Mouse (Mus musculus) neural tube, embryonic 11.5 days (tissue): ENCODE data around the gene Degs2. TPM values are rescaled to one million over a fixed set of nuclear protein-coding genes. Genes with fewer than 3 reads are reported as not detected.
"Not testable (repeated sequence)": the region's sequence is repeated elsewhere in the genome, so short reads cannot be mapped to it uniquely, and the experiment has no call there.

Experiments
- ATAC-seq: fragments of 200-750 bp; cut with Nextera tagmentation; 2 replicates; pipeline ENCODE4 v1.8.0; 2017; ENCODE audit warnings: moderate number of reproducible peaks, mild to moderate bottlenecking, moderate TSS enrichment, moderate library complexity; ENCODE audit not compliant: insufficient read depth, low FRiP score, low TSS enrichment
- DNase-seq: peaks from one replicate; pipeline ENCODE4 v3.0.0-alpha.2; 2015; ENCODE audit warnings: low spot score
- H3K27ac ChIP-seq: fragments of 300-500 bp; sonication (generic); 2 replicates; pipeline ENCODE4 v1.5.1; 2014; ENCODE audit warnings: low read depth, mild to moderate bottlenecking, low read length
- H3K27me3 ChIP-seq: fragments of 300-500 bp; sonication (generic); 2 replicates; pipeline ENCODE4 v1.6.1; 2014; ENCODE audit warnings: mild to moderate bottlenecking, low read length, mixed read lengths; ENCODE audit not compliant: control insufficient read depth, insufficient read depth
- H3K36me3 ChIP-seq: fragments of 300-500 bp; sonication (generic); 2 replicates; pipeline ENCODE4 v1.6.1; 2014; ENCODE audit warnings: mild to moderate bottlenecking, low read length, moderate library complexity, mixed read lengths; ENCODE audit not compliant: control insufficient read depth, insufficient read depth
- H3K4me1 ChIP-seq: fragments of 300-500 bp; sonication (generic); 2 replicates; pipeline ENCODE4 v1.6.1; 2014; ENCODE audit warnings: low read length, mixed read lengths; ENCODE audit not compliant: control insufficient read depth, insufficient read depth
- H3K4me2 ChIP-seq: fragments of 300-500 bp; sonication (generic); 2 replicates; pipeline ENCODE4 v1.6.1; 2014; ENCODE audit warnings: low read depth, mild to moderate bottlenecking, moderate library complexity
- H3K4me3 ChIP-seq: fragments of 300-500 bp; sonication (generic); 2 replicates; pipeline ENCODE4 v1.5.1; 2014; ENCODE audit warnings: low read depth, low read length
- H3K9ac ChIP-seq: fragments of 300-500 bp; sonication (generic); 2 replicates; pipeline ENCODE4 v1.6.1; 2014; ENCODE audit warnings: mild to moderate bottlenecking, low read length
- H3K9me3 ChIP-seq: fragments of 300-500 bp; sonication (generic); 2 replicates; pipeline ENCODE4 v1.6.1; 2016; ENCODE audit warnings: low read length; ENCODE audit not compliant: control insufficient read depth
- WGBS: fragments of 180-500 bp; shearing (Covaris S2); extraction: QIAGEN DNeasy Blood & Tissue Kit; methylation state at CpG from one replicate; pipeline ENCODE4 v1.1.7; 2014; 5-methylcytosine and 5-hydroxymethylcytosine counted together
- polyA plus RNA-seq: library from polyadenylated mRNA; unstranded; fragments of >200 nt; fragmentation: Nextera tagmentation; extraction: Ambion mirVana; gene quantifications from 2 replicates; pipeline ENCODE4 v1.2.1, GENCODE M21; 2014

The Degs2 gene
- polyA plus RNA-seq, 1 experiment from 2014 or later = 1.8 TPM

DNA sequence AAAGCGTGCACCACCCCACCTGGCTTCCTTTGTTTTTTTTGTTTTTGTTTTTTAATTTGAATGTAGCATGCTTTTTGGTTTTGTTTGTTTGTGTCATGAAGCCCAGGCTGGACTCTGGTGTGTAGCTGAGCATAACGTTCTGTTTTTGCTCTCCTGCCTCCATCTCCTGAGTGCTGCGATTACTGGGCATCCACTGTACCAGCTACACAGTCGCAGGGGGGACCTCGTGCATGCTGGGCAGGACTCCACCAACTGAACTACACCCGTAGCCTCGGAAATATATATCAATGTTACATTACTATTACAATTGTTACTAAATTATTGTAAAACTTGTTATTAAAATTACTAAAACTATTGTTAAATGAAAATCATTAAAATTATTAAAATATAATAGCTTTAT is 35.7 kb upstream of the Degs2 start:
- Histone ChIP-seq H3K27ac (no peak overlapping the region), H3K4me3 (no peak overlapping the region), H3K9me3 (no peaks in the 10 kb centered on the region), H3K27me3 (no peaks in the 10 kb centered on the region), H3K36me3 (no peaks in the 10 kb centered on the region), H3K4me1 (no peaks in the 10 kb centered on the region), H3K4me2 (no peak overlapping the region), H3K9ac (no peak overlapping the region)
- no peak for ATAC-seq
- WGBS = 88% methylated on average over 7 of the region's 7 CpGs
- DNase-seq = no peak

DNA sequence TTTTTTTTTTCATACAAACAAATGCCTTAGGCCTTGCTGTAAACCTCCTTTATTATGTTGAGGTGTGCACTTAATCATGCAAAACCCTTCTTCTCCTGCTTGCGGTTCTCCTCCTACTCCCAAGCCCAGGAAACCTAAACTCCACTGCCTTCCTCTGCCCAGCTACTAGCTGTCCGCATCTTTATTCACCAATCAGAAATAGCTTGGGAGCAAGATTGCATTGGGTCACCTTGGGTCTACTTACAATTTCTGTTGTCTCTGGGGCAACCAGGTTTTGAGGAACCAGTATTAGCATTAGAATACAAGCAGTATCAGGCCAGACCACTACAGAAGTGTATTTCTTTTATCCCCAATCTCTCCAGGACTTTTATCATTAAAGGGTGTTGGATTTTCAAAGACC is 32.3 kb upstream of the Degs2 start:
- DNase-seq = no peak
- H3K4me1 ChIP-seq = no peaks in the 10 kb centered on the region
- no peaks in the 10 kb centered on the region for H3K9me3 ChIP-seq
- no peak overlapping the region for H3K27ac ChIP-seq
- H3K4me2 ChIP-seq = no peak overlapping the region
- no peaks in the 10 kb centered on the region for H3K27me3 ChIP-seq
- ATAC-seq = no peak
- no peak overlapping the region for H3K9ac ChIP-seq
- no peaks in the 10 kb centered on the region for H3K36me3 ChIP-seq
- WGBS = 87% methylated on average over 2 of the region's 2 CpGs
- no peak overlapping the region for H3K4me3 ChIP-seq

DNA sequence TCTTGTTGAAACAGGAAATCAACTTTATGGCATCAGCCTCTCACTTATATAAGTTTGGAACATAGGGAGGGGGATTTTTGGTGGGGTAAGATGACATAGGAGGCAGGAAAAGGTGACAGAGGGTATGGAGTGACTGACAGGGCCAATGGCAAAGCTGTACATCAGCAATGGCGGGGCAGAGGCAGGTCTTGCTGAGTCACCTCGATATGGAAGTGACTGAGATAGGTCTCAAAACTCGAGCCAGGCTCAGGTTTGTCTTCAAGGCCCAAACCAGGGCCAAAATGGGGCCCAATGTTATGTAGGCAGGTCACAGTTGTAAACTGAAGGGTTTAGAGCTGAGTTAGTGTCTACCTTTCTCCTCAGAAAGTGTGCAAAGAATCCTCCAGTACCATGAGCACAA is 21.7 kb upstream of the Degs2 start:
- no peaks in the 10 kb centered on the region for H3K27me3 ChIP-seq
- WGBS = 78% methylated on average over 3 of the region's 3 CpGs
- H3K9ac ChIP-seq = no peak overlapping the region
- H3K27ac ChIP-seq = no peak overlapping the region
- no peak overlapping the region for H3K4me2 ChIP-seq
- H3K36me3 ChIP-seq = no peaks in the 10 kb centered on the region
- H3K4me3 ChIP-seq = no peak overlapping the region
- DNase-seq (no peak), ATAC-seq (no peak)
- no peaks in the 10 kb centered on the region for H3K9me3 ChIP-seq
- H3K4me1 ChIP-seq = no peaks in the 10 kb centered on the region

DNA sequence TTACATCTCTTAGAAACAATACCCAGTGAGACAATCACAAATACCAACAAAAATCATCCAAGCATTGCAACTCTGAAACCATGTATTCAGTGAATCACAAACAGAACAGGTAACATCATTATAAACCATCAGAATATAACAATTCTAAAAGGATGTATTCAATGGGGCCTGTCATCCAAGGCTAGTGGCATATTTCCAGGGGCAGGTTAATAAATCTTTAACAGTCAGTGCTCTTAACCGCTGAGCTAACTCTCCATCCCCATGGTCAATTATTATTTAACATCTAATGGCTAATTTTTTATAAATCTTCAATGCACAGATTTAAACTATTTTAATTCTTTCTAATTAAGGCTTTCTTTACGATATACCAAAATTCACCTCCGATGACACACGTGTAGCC is 20.3 kb upstream of the Degs2 start:
- H3K9me3 ChIP-seq = no peaks in the 10 kb centered on the region
- no peak overlapping the region for H3K4me3 ChIP-seq
- H3K27me3 ChIP-seq = no peaks in the 10 kb centered on the region
- no peak for ATAC-seq
- no peaks in the 10 kb centered on the region for H3K36me3 ChIP-seq
- no peak overlapping the region for H3K9ac ChIP-seq
- H3K4me1 ChIP-seq = no peaks in the 10 kb centered on the region
- no peak overlapping the region for H3K27ac ChIP-seq
- no peak overlapping the region for H3K4me2 ChIP-seq
- no peak for DNase-seq
- 96% methylated on average over 4 of the region's 4 CpGs for WGBS

DNA sequence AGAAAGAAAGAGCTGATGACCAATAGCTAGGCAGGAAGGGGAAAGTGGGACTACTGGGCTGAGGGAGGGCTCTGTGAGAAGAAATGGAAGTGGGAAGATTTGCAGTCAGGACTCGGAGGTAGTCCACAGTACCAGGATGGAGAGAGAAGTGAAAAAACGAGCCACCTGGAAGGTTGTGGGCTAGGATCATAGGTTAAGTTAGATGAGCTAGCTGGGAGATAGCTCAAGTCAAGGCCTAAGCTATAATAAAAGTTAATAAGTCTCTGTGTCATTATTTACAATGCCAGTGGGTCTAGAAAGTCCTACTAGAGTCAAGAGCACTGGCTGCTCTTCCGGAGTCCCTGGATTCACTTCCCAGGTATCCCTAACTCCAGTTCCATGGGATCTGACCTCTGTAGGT is 16.4 kb upstream of the Degs2 start:
- no peak for DNase-seq
- Histone ChIP-seq H3K9ac (no peak overlapping the region), H3K4me2 (no peak overlapping the region), H3K9me3 (no peaks in the 10 kb centered on the region), H3K4me1 (no peaks in the 10 kb centered on the region), H3K27ac (no peak overlapping the region), H3K4me3 (no peak overlapping the region), H3K27me3 (no peaks in the 10 kb centered on the region), H3K36me3 (no peaks in the 10 kb centered on the region)
- no peak for ATAC-seq
- WGBS = 85% methylated on average over 3 of the region's 3 CpGs

DNA sequence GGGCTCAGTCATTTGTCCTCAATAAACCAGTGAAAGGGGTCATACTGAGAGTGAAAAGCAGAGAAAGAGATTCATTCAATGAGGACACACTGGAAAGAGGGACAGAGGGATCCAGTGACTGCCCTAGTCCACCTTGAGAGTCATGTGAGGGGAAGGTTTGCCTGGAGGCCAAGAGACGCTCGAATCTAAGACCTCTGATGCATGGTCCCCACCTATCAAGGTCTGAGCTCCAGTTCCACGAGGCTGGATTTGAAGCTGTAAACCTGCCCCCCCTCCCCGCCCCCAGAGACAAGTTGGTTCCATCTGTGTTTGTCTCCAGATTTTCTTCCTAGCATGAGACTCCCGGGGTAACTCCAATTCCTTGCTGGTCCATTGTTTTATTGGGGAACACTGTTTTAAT is 13.7 kb upstream of the Degs2 start:
- H3K27me3 ChIP-seq = no peaks in the 10 kb centered on the region
- no peaks in the 10 kb centered on the region for H3K36me3 ChIP-seq
- DNase-seq (no peak), ATAC-seq (no peak)
- H3K9ac ChIP-seq = no peak overlapping the region
- WGBS = 82% methylated on average over 5 of the region's 5 CpGs
- no peaks in the 10 kb centered on the region for H3K4me1 ChIP-seq
- H3K9me3 ChIP-seq = no peaks in the 10 kb centered on the region
- no peak overlapping the region for H3K4me3 ChIP-seq
- no peak overlapping the region for H3K4me2 ChIP-seq
- H3K27ac ChIP-seq = no peak overlapping the region

DNA sequence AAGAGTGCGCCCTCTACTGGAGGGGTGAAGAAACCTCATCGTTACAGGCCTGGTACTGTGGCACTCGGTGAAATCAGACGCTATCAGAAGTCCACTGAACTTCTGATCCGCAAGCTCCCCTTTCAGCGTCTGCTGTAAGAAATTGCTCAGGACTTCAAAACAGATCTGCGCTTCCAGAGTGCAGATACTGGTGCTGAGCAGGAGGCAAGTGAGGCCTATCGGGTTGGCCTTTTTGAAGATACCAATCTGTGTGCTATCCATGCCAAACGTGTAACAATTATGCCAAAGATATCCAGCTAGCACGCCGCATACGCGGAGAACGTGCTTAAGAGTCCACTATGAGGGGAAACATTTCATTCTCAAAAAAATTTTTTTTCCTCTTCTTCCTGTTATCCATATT is 11.9 kb upstream of the Degs2 start:
- H3K36me3 ChIP-seq, H3K9me3 ChIP-seq, ATAC-seq, H3K4me1 ChIP-seq, H3K27me3 ChIP-seq, H3K9ac ChIP-seq, H3K4me3 ChIP-seq, H3K4me2 ChIP-seq, H3K27ac ChIP-seq, DNase-seq: not testable (repeated sequence)
- WGBS = 95% methylated on average over 14 of the region's 14 CpGs

DNA sequence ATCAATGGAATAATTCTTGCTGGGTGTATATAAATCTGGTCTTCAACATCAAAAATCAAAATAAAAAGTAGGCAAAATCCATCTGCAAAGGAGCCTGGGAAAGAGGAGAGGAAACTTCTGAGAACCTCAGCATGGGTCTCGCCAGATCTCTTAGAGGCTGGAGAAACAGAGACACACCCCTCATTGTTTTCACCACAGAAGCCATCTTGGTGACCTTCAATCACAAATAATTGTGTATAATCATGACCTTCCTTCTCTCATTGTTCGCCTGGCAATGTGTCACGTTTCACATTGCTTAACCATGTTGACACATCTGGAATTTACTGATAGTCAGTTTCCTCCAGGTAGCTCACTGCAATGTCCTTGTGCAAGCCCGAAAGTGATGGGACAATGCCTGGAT is 10.4 kb upstream of the Degs2 start:
- WGBS = 88% methylated on average over 4 of the region's 4 CpGs
- Histone ChIP-seq H3K27ac (no peak overlapping the region), H3K4me2 (no peak overlapping the region), H3K4me3 (no peak overlapping the region), H3K9me3 (no peaks in the 10 kb centered on the region), H3K36me3 (no peaks in the 10 kb centered on the region), H3K9ac (no peak overlapping the region), H3K4me1 (no peaks in the 10 kb centered on the region), H3K27me3 (no peaks in the 10 kb centered on the region)
- no peak for DNase-seq
- ATAC-seq = no peak

DNA sequence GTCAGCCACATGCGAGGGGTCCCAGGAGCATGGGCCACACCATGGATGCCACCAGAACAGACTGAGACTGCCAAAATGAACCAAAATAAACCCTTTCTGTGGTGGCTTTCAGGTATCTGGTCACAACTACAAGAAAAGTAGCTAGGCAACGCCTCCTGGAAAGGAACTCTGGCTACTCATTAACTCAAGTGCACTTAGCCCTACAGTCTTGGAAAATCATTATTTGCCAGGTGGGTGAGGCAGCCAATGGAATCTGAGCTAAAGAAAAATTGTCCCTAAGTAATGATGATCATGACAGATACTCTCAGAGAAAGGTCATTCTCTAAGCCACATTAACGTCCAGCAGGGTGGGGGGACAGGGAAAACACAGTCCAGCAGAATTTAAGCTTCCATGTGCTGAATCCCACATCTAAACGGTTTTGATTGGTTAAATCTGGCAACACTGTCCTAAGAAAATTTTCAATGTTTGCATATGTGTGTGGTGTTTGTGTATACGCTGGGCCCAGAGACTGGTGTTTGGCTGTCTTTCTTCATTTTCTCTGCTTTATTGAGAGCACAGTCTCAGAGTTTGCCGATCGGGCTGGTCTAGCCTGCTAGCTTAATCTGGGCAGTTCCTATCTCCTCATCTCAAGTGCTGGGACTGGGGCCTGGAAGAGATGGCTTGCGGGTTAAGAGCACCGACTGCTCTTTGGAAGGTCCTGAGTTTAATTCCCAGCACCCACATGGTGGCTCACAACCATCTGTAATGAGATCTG is 8.9 kb upstream of the Degs2 start:
- no peak overlapping the region for H3K4me3 ChIP-seq
- H3K9ac ChIP-seq = no peak overlapping the region
- 81% methylated on average over 9 of the region's 9 CpGs for WGBS
- no peaks in the 10 kb centered on the region for H3K9me3 ChIP-seq
- DNase-seq (no peak), ATAC-seq (no peak)
- no peaks in the 10 kb centered on the region for H3K4me1 ChIP-seq
- H3K4me2 ChIP-seq = no peak overlapping the region
- no peak overlapping the region for H3K27ac ChIP-seq
- no peaks in the 10 kb centered on the region for H3K36me3 ChIP-seq
- H3K27me3 ChIP-seq = no peaks in the 10 kb centered on the region
